Mouse (Mus musculus) brain, embryonic 14.5 days (tissue): ENCODE results near the gene Cyp51. TPM values are rescaled to one million over a fixed set of nuclear protein-coding genes. Genes with fewer than 3 reads are reported as not detected.

Experiments used
- DNase-seq: peaks from one replicate; pipeline ENCODE4 v3.0.0-alpha.2; 2011; ENCODE audit warnings: low read depth
- CTCF ChIP-seq: fragments of 200-500 bp; IDR thresholded peaks from 2 replicates; pipeline ENCODE4 v1.5.1; 2012; ENCODE audit warnings: inconsistent platforms, mild to moderate bottlenecking, moderate library complexity, borderline replicate concordance; ENCODE audit not compliant: insufficient read depth, insufficient read length; ENCODE audit errors: extremely low read depth
- POLR2A ChIP-seq: fragments of 200-500 bp; IDR thresholded peaks from 2 replicates; pipeline ENCODE4 v1.6.1; 2012; ENCODE audit warnings: mild to moderate bottlenecking, inconsistent platforms, borderline replicate concordance; ENCODE audit not compliant: poor library complexity, insufficient read depth, insufficient read length, severe bottlenecking; ENCODE audit errors: extremely low read depth
- polyA plus RNA-seq: library from polyadenylated mRNA; depleted of rRNA; stranded (reverse); fragments of >200 nt; gene quantifications from 2 replicates; pipeline ENCODE4 v1.2.3, GENCODE M21; 2012; rRNA removed

The Cyp51 gene
- polyA plus RNA-seq, 1 experiment: 117 TPM

GRCm38 (mm10) chr5:4081513-4081912 lies 23.0 kb downstream of the Cyp51 start:
- no peak for TF ChIP-seq CTCF
- TF ChIP-seq POLR2A: no peak
- no peak for DNase-seq

DNA sequence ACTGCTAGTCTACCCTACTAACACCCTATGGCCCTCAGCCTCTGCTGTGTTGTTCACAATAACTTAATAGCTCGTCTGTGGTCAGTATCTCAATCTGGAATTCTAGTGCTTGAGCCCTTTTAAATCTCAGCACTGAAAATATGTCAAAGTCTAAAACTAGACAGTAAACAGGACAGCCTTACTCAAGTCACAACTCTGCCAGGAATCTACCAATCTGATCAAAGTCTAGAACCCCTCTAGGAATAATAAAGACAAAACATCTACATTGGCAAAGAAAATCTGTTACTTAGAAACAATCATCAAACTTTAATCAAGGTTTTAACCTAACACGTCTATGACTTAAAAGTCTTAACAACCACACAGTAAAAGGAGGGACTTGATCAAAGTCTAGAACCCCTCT lies 23.7 kb downstream of the Cyp51 start:
- DNase-seq: no peak
- no peak for TF ChIP-seq CTCF
- no peak for TF ChIP-seq POLR2A

DNA sequence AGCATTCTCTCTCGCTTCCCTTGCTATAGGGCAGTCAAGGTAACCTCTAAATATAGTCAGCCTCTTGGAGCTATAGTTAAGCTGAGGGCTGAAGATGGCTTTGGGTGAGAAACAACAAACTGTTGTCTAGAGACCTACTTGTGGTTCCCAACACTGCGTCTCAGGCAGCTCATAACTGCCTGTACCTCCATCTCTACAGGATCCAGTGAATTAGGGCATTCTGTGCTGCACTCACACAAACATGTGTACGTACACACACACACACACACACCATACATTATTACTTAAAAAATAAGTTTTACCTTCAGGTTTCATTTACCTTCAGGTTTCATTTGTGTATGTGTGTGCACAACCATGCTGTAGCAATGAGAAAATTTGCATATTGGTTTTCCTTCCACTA lies 25.5 kb downstream of the Cyp51 start:
- no peak for DNase-seq
- no peak for TF ChIP-seq POLR2A
- TF ChIP-seq CTCF: no peak

DNA sequence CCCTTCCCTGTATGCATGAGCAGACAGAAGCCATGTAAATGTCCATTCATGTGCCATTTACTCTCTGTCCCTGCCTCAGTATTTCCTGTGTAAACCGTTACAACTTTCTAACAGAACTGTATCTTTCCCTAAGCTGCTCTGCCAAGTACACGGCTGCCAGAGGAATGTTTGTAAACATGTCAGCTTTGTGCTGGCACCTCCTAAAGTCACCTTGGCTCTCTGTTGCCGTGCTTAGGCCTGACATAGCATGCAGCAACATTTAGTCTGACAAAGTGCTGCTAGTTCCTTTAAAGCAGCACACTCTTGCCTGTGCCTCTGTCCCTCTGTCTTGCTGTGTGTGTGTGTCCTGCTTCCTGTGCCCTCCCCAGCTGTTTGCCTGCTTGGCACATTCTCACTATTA lies 37.3 kb downstream of the Cyp51 start:
- peak; percentile 11 for DNase-seq
- TF ChIP-seq CTCF: no peak
- no peak for TF ChIP-seq POLR2A

DNA sequence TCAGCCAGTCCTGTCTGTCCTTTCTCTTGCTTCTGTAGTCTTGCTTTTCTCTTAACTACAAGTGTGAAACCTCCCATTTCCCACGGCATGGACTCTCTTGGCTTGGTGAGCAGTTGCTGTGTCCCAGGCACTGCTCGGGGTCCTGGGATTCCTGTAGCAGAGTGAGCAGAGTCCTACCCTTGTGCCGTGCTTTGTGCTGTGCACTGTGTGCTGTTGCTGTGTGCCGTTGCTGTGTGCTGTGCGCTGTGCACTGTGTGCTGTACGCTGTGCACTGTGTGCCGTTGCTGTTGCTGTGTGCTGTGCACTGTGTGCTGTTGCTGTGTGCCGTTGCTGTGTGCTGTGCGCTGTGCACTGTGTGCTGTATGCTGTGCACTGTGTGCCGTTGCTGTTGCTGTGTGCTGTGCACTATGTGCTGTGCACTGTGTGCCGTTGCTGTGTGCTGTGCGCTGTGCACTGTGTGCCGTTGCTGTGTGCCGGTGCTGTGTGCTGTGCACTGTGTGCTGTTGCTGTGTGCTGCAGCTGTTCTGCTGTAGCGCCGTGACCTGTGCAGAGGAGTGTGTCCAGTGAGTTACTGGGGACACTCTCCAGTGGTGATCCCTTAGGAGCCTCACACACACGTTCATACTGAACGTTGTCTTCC lies 38.0 kb downstream of the Cyp51 start:
- TF ChIP-seq CTCF (no peak), POLR2A (no peak)
- DNase-seq: no peak

DNA sequence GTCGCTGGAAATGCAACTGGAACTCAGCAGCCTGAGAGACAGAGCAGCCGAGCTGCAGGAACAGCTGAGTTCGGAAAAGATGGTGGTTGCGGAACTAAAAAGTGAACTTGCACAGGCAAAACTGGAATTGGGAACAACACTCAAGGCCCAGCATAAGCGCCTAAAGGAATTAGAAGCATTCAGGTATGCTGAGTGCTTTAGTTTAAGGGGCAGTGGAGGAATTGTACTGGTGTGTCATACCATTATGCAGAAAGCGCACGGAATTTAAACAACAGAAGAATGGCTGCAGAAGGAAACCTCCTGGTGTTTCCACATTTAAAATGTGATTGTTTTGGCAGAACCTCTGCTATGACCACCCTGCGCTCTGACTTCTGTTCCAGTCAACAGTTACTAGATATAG lies 44.2 kb downstream of the Cyp51 start:
- TF ChIP-seq CTCF: no peak
- no peak for TF ChIP-seq POLR2A
- no peak for DNase-seq

DNA sequence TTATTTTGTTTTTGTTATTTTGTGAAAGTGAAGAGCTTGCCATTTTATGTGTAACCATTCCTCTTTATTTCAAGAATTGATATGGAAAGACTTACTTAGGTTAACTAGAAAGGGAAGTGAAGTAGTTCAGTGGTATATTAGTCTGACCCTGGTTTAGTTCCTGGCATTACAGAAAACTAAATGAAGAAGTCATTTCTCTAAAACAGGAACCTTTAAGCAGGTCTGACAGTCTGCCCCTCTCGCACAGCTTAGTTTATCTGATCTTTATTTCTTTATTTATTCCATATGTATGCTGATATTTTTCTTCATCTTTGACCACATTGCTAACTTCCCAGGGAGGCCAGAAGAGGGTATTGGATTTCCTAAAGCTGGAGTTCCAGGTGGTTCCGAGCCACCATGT lies 63.6 kb downstream of the Cyp51 start:
- TF ChIP-seq POLR2A: no peak
- TF ChIP-seq CTCF: no peak
- DNase-seq: no peak

GRCm38 (mm10) chr5:4040372-4040771 lies 64.2 kb downstream of the Cyp51 start:
- DNase-seq: no peak
- TF ChIP-seq CTCF (peak; percentile 31; the same call in 1 of the 2 replicates), POLR2A (no peak)

DNA sequence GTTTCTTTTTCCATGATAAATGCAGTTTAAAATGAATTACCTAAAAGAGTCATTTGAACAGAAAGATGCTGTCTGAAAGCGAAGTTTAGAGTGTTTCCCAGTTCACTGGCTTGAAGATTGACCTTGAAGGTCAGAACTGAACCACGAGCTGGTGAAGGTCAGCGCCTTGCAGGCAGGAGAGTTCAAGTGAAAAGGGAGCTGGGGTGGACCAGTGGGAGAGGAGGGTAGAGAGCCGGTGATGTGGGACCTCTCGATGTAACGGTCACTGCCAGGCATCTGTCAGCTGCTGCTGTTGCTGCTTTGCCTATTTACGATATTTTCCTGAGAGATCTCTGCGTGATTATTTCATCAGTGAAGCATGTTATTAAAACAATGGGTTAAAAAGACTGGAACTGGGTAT lies 65.2 kb downstream of the Cyp51 start:
- TF ChIP-seq CTCF: no peak
- no peak for TF ChIP-seq POLR2A
- no peak for DNase-seq

- peak; percentile 5 for DNase-seq
- TF ChIP-seq CTCF (no peak), POLR2A (no peak)
Observed at GRCm38 (mm10) chr5:4036686-4037085, 67.9 kb downstream of the Cyp51 start.

DNA sequence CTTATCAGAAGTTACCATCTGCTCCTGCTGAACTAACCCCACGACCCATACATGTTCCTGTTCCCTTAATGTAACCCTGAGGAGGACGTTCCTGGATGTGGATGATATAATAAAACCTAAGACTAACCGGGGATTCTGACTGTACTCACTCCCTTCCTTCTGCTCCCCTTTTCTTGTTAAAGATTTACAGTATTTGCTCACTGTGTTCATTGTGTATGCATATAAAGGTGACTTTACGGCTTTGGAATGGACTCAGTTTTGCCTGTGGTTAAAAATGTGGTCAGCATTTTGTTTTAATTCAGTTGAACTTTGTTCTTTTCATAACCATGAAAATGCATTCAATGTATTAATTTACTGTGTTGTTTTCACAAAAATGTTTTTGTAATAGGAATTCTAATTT lies 72.7 kb downstream of the Cyp51 start:
- DNase-seq: no peak
- TF ChIP-seq CTCF (no peak), POLR2A (no peak)

Other genes starting within 250 kb of the Cyp51 start
- gene Mterf1a, start 210.8 kb downstream of the Cyp51 start, polyA plus RNA-seq: 5.2 and 6.1 TPM in 2 replicates
- 61.0 and 79.1 TPM in 2 replicates for gene Akap9, start 176.7 kb downstream of the Cyp51 start, polyA plus RNA-seq
- gene Mterf1b, start 87.6 kb upstream of the Cyp51 start, polyA plus RNA-seq: 3.0 TPM in 2 replicates